Mouse (Mus musculus) urinary bladder, postnatal 36 days (tissue): ENCODE data around the gene Snu13.

Experiments used
- DNase-seq, 2 experiments: peaks; one replicate each; pipeline ENCODE4 v3.0.0; 2022; ENCODE audit warnings: low spot score in 2 of 2, mixed read lengths in 1 of 2

Gene Snu13

DNA sequence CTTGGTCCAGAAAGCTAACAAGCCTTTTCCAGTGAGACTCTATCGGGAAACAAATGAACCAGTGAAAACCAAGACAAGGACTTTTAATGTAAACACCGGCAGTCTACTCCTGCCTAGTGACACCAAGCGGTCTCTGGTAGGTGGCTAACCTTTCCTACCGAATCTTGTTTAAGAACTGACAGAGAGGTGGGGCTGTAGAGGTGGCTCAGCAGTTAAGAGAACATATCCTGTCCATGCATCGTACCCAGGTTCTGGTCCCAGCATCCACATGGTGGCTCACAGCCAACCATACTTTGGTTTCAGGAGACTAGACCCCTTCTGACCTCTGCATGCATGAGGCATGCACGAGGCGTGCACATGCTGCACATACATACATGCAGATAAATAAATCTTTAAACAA, 20.1 kb downstream of the Snu13 start:
- DNase-seq: no peak

DNA sequence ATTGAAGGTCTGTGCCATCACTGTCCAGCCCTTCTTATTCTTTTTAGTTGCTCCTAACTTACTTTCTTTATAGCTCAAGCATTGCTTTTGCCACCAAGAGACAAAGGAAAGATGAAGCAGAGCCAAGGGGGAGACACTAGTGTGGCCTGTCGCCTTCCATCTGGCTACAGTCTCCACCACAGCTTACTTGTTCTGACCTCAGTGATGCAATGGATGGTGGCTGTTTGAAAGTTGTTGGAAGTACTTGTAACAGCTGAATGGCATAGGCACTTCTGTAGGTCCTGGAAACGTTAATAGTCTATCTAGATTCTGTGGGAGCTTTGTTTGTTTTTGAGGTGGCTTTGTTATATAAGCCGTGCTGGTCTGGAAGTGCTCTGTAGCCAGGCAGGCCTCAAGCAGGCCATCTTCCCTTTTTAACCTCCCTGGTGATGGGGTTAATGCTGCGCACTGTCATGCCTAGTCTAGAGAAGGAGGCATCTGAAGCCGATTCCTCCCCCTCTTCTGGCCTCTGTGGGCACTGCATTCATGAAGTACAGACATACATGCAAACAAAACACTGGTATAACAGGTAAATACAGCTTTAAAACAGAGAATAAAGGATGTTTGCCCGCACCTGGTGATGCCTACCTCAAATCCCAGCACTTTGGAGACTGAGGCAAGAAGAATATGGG, 23.3 kb downstream of the Snu13 start:
- no peak for DNase-seq

DNA sequence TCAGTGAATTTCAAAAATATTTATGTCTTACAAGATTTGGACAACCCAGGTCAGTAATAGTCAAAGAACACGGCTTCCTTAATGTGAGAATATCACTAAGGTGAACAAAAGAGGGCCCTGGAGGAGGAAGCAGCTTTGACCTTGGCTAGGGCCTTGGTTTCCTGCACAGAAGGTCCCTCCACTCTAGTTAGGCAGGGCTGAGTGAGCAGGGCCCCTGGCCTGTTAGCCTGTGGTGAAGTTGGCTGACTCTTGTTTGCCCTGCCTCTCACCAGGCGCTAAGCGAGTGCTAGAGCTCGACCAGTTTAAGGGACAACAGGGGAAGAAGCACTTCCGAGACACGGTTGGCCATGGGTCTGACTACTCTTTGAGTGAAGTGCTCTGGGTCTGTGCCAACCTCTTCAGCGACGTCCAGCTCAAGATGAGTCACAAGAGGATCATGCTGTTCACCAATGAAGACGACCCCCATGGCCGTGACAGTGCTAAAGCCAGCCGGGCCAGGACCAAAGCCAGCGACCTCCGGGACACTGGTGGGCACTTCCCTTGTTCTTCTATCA, 24.8 kb downstream of the Snu13 start:
- no peak for DNase-seq

DNA sequence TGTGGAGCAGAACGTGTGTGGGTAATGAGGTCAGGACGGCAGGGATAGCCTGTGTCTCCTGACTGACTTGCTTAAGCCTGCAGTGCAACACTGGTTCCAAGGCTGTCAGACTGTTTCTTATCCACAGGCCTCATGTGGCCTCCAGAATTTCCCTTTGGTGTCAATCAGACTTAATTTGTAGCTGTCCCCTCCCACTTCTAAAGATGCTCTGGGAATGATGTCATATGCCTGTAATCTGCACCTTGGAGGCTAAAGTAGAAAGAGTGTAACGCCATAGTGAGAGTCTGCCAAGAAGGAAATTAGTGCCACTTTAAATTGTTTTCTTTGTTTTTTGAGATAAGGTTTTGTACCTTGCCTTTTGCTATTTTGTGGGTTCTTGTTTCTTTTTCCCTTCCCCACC, 28.1 kb downstream of the Snu13 start:
- no peak for DNase-seq

DNA sequence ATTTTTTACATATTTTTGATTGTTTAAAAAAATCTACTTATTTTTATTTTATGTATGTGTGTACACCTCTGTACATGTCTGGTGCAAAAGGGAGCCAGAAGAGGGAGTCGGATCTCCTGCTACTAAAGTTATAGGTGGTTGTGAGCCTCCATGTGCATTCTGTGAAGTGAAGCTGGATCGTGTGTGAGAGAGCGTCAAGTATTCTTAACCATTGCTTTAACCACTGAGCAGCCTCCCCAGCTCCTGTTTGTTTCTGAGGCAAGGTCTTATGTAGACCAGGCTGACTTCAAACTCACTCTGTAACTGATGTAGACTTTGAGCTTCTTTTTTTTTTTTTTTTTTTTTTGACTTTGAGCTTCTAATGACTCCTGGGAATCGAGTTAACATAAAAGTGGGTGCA, 29.9 kb downstream of the Snu13 start:
- DNase-seq: no peak

DNA sequence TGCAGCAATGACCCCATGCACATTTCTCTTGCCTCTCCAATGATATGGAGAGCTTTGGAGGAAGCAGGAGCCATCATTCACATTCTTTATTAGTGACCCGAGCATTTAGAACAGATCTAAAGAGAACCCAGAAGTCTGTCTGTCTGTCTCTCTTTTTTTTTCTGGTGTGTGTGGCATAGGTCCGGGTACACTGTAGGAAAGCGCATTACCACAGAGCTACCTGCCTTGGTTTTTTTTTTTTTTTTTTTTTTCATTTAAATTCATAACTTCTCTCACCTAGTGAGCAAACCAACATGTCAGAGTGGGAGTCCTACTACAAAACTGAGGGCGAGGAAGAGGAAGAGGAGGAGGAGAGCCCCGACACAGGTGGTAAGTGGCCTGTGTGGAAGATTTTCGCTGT, 30.6 kb downstream of the Snu13 start:
- no peak for DNase-seq

DNA sequence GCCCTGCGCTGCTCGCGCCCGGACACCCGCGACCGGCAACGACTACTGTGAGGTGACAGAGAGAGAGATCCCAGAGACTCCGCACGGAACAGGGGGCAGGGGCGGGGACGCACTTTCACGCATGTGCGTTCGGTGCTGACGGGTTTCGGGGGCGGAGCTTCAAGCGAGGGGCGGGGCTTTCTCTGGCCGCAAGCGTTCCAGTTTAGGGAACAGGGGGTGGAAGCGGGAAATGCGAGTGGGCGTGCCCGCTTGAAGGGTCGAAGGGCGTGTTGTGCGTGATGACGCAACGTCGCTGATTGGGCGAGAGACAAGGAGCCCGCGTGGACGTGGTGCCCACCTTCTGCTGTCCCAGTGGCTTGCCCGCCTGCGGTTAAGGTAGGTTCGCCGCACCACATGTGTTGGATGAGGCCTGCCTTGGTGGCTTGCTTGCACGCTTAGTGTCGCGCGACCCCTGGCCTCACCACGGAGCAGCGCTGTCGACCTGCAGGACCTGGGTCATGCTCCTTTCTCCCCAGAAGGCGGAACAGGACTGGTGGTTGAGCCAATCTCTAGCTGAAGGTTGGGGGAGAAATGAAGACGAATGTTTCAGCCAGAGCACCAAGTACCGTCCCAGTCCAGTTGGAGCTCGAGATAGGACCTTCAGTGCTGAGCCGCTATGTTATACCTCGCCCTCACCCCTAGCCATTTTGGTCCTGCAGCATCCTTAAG, 31.1 kb downstream of the Snu13 start:
- DNase-seq: peak; percentile 100

DNA sequence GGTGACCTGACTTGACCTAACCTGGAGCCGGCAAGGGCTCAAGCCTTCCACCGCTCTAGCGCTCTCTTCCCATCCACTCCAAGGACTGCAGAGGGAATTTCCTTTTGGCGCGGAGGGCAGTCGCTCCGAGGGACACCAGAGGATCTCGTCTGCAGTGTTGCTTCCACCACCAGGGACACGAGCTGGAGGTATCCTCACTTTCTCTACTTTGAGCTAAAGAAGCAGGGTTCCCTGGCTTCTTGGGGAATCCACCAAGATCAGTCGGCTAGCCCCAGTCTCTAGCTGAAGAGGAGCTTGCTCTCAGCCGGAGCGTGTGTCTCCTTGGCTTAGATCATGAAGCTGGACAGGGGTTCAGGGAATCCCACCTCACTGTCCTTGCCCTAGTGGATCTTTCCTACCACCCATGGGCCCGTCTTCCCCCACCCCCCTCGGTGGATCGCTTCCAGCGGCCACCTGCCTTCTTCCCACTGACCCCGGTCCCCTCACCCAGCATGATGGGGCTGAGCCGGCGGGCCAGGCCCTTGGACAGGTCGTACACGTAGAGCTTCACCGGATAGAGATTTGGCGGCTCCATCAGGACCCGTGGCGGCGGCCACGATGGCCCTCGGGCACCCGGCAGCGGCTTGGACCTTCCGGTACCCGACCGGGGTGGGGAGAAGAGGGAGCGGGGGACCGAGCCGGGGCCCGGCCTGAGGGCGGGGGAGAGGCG, 31.9 kb downstream of the Snu13 start:
- peak; percentile 7 to 18 for DNase-seq

DNA sequence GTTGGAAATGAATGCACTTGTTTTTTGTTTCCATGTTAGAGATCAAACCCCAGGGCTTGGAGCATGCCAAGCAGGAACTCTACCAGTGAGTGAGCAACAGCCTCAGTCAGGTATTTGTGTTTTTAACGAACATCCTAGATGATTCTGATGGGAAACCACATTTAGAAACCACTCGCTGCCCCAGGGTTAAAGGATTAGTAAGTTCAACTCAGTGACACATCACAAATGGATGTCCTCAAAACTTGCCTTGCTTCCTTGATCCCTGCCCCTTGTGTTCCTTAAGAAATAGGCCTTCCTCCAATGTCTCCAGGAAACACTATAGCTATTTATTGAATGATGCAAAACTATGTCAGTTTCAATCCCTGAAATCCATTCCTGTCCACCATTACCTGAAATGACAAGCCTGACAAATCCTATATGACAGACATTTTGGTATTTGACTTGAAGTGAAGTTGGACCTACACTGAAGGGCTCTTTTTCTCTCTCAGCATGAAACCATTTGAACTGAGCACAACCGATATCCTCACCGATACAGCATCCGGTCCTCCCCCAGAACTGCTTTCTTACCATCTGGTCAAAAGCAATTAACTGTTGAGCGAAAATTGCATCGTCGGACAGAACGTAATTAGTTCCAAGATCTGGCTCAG, 32.5 kb downstream of the Snu13 start:
- no peak for DNase-seq

DNA sequence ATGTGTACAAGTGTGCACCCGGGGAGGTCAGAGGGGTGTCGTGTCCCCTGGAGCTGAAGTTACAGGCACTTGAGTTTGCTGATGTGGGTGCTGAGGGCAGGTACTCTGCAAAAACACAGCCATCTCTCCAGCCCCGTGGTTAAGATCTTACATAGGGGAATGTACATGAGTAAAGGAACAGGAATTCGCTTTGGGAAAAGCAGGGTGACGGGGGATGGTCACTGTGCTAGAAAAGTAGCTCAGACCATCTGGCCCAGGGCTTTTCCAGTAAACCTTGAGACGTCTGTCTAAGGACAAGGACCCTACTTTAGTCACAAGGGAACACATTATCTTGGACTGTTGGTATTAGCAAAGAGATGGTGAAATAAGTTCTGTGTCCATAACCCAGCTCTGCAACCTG, 35.5 kb downstream of the Snu13 start:
- DNase-seq: no peak

DNA sequence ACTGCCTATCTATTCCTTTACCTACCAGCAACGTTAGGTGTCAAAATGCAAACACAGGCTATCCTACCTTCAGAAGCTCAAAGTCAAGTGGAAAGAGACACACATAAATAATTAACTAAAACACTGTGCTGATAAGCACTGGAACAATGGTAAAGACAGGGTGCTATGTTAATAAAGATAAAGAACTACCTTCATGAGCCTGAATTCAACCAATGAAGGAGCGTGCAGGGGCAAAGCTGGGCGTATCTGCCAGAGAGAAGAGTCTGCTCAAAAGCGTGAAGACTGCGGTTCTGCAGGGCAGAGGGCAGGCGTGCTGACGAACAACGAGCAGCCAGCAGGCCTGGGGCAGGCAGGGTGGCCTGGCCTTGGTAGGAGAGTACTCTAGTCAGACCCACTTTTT, 43.1 kb downstream of the Snu13 start:
- DNase-seq: no peak

DNA sequence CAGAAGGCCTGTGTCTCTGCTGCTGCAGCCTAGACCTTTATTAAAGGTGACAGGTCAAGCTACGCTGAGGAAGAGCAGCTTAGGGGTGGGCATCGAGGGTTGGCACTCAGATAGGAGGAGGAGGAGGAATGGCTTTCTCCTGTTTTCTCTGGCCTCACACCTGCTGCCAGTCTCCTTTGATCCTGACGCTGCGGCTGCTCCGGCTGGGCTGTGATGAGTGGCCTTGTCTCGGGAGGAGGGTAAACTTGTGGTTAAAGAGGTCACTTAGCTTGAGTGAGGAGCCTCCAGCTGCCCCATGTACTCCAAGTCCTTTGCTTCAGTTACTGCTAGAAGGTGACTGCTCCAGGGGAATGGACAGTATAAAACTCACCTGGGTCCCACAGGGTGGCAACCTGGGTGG, 53.4 kb downstream of the Snu13 start:
- no peak for DNase-seq

DNA sequence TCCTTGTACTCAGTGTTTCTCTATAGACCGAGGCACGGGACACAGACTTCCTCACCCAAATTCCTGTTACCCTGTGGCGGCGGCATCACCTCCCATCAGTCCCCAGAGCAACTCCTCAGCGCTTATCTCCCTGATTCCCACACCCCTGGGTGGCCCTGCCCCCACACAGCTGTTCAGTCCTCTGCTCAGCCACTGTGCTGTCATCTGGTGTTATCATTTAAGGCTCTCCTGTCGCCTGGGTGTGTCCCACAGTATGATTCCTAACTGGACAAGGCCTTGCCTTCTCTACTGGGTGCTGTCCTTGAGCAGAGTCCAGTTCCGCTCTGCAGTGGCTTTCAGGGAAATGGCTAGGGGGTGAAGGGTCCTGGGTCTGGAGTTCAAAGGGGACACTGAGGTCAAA, 56.8 kb downstream of the Snu13 start:
- no peak for DNase-seq
